Mouse (Mus musculus) bone marrow, adult 2 months (tissue): ENCODE measurements around the gene Epb41.

Experiments used
- CTCF ChIP-seq: fragments of 200-500 bp; IDR thresholded peaks from 2 replicates; pipeline ENCODE4 v1.5.1; 2011; ENCODE audit warnings: low read length, control low read depth; ENCODE audit not compliant: control insufficient read depth, insufficient read depth
- POLR2A ChIP-seq: fragments of 200-500 bp; IDR thresholded peaks from 2 replicates; pipeline ENCODE4 v1.6.1; 2011; ENCODE audit warnings: low read depth, mild to moderate bottlenecking, control low read depth, low read length, borderline replicate concordance; ENCODE audit not compliant: control insufficient read depth

- TF ChIP-seq POLR2A: no peak
- no peak for TF ChIP-seq CTCF
These were observed 41.9 kb downstream of the Epb41 start for GRCm38 (mm10) chr4:132033183-132033582.
